Mouse (Mus musculus) brain, embryonic 14.5 days (tissue): ENCODE measurements around the gene Tceal9. TPM values are rescaled to one million over a fixed set of nuclear protein-coding genes. Genes with fewer than 3 reads are reported as not detected.

ENCODE experiments used
- DNase-seq: peaks from one replicate; pipeline ENCODE4 v3.0.0-alpha.2; 2011; ENCODE audit warnings: low read depth
- CTCF ChIP-seq: fragments of 200-500 bp; IDR thresholded peaks from 2 replicates; pipeline ENCODE4 v1.5.1; 2012; ENCODE audit warnings: inconsistent platforms, mild to moderate bottlenecking, moderate library complexity, borderline replicate concordance; ENCODE audit not compliant: insufficient read depth, insufficient read length; ENCODE audit errors: extremely low read depth
- POLR2A ChIP-seq: fragments of 200-500 bp; IDR thresholded peaks from 2 replicates; pipeline ENCODE4 v1.6.1; 2012; ENCODE audit warnings: mild to moderate bottlenecking, inconsistent platforms, borderline replicate concordance; ENCODE audit not compliant: poor library complexity, insufficient read depth, insufficient read length, severe bottlenecking; ENCODE audit errors: extremely low read depth
- polyA plus RNA-seq: library from polyadenylated mRNA; depleted of rRNA; stranded (reverse); fragments of >200 nt; gene quantifications from 2 replicates; pipeline ENCODE4 v1.2.3, GENCODE M21; 2012

Gene Tceal9
- polyA plus RNA-seq, 1 experiment = 194 TPM

DNA sequence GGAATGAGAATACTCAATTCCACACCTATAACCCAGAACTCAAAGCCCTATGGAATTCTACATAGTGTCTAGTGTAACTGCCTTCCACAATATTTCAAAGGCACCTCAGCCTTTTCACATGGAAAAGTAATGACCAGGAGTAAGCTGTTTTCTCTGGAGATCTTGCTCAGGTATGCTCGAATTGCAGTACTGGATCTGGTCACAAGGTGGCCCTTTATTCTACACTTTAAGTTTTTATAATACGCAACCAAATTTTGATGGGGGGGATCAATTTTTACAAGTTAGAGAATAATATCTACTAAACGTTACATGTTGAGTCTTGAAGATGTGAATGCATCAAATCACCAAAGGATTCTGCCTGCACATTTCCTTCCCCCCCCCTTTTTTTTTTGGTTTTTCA, 6.8 kb upstream of the Tceal9 start:
- DNase-seq = peak; percentile 61
- TF ChIP-seq CTCF (peak; percentile 39; the same call in 1 of the 2 replicates), POLR2A (no peak)

DNA sequence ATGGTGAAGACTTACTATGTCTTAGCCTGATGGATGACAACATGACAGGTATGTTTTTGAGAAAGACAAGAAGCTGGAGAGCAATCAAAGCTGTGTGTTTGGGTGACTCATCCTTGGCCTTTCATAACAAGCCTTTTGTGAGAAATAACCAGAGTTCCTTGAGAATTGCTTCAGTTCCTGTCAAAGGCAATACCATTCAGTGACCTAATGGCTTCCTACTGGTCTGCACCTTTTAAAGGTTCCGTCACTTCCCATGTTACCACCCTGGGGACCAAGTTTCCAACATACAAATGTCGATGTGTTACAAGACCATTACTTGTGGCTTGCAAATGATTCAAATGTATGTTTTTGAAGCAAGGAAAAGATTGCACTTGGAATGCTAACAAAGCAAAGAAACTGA, 1.7 kb upstream of the Tceal9 start:
- TF ChIP-seq POLR2A = no peak
- no peak for TF ChIP-seq CTCF
- no peak for DNase-seq

DNA sequence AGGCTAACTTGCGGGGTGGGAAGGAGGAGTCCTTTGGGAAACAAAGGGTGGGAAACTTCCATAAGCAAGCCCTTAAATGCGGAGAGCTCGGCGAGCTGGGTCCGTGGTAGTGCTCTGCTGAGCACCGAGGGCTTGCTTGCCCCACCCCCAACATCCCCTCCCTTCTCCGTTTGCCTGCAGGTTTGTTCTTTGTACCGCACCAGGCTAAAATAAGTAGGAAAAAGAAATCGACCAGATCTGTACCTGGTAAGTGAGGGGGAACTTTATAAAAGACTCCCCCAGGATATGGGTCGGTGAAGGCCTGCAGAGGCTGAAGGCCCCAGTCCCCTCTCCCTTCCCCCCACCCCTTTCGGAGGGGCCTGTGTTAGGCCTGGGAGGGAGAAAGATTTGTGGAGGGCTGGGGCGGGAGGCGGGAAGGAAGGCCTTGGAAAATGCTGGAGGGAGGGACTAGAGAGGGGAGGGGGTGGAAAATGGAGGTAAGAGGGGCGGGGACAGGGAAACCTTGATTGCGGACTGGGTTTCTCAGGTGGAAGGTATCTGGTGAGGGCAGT, 717 bp downstream of the Tceal9 start:
- TF ChIP-seq POLR2A (no peak), CTCF (no peak)
- peak; percentile 69 for DNase-seq

DNA sequence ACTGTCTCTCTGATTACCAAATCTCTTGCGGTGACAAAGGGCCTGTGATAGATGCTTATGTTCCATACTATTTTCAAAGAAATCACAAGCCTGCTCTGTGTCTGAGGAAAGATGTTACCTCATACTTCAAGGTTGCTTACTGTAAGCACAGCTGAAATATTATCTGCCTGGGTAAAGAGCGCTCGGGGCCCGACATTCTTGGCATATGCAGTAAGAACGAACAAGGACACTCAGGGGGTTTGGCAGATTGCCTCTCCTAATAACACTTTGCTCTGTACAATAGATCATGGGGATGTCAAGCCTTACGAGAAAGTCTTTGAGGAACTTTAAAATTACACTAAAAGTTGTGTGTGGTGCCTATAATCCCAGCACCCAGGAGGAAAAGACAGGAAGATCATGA, 3.9 kb downstream of the Tceal9 start:
- TF ChIP-seq POLR2A = no peak
- no peak for TF ChIP-seq CTCF

DNA sequence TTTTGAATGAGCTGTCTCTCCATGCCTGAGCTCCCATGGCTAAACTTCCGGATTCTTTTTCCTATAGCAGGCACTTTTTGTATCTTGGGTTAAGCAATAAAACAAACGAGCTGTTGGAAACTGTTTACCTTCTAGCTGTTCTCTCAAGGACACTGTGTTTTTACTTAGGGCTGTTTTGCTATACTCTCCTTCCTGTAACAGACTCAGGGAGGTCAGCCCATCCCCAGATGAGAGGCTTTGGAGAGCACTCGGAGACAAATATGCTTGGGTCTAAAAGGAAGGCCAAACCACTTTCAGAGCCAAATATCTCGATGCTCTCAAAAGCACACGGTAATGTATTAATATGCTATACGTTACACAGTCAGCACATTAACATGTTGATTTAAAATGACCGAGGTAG, 4.8 kb downstream of the Tceal9 start:
- TF ChIP-seq CTCF (no peak), POLR2A (no peak)

More for the DNA sequence above, 3.9 kb downstream of the Tceal9 start:
- DNase-seq = no peak

GRCm38 (mm10) chrX:136252023-136252729, 7.3 kb downstream of the Tceal9 start:
- DNase-seq = no peak
- TF ChIP-seq CTCF (no peak), POLR2A (no peak)

More for the DNA sequence above, 4.8 kb downstream of the Tceal9 start:
- no peak for DNase-seq

DNA sequence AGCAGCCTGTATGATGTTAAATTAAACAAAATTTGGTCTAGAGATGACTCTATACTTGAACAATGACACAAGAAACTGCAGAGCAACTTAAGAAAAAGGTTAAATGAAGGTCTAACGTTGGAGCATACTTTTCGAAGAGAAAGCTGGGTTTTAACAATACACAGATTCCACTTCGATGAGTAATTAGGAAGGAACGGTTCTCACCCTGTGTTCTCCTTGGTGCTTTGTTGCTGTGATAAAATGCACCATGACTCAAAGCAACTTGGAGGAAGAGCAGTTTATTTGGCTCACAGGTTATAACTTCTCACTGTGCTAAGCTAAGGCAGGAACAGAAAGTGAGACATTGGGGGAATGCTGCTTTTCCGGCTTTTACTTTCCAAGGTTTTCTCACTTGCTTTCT, 22.8 kb downstream of the Tceal9 start:
- no peak for DNase-seq
- no peak for TF ChIP-seq CTCF
- no peak for TF ChIP-seq POLR2A

- TF ChIP-seq CTCF (no peak), POLR2A (no peak)
Measured at GRCm38 (mm10) chrX:136268173-136268572, 23.3 kb downstream of the Tceal9 start.

GRCm38 (mm10) chrX:136269743-136270392, 25.0 kb downstream of the Tceal9 start, which contains the start of gene Bex3:
TSS of gene Bex3 (plus strand) at chrX:136270253.
- DNase-seq = peak; percentile 52

More at GRCm38 (mm10) chrX:136268173-136268572, 23.3 kb downstream of the Tceal9 start:
- DNase-seq = no peak

GRCm38 (mm10) chrX:136270393-136271111, 25.7 kb downstream of the Tceal9 start:
- DNase-seq = peak; percentile 66

DNA sequence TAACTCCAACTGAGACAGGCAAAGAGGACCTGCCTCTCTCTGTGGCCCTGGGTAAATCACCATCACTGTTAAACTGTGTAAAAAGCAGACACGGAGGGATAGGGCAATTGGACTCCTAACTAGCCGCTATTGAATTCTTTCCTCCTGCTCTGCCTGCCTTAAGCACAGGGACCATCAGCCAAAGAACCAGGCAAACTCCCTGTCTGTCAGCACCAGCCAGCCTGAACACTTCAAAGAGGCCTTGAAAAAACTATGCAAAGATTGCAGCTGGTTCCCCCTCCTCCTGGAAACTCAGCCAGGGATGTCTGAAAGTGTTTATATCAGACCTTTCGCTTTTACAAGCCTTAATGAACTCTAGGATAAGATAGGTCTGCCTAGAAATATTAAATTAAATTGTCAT, 29.7 kb downstream of the Tceal9 start:
- peak; percentile 66 for DNase-seq
- TF ChIP-seq CTCF (no peak), POLR2A (no peak)

- TF ChIP-seq CTCF (no peak), POLR2A (no peak)
Measured at GRCm38 (mm10) chrX:136275386-136275785, 30.5 kb downstream of the Tceal9 start.

DNA sequence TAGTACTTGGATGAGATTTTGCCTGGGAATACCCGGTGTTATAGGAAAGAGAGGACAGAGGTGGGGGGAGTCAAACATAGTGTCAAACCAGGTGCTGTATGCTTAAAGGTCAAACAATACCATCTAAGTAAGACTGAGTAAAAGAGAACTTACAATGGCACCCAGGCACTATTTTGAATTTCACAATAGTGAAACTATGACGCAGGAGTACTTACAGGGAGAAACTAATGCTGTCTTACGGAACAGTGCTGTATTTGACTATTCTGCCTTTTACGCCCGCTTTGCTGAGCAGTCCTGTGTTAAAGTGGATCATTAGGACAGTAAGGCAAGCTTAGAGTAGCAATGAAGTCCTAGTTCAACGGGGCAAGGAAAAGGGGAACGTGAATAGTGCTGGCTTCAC, 32.7 kb downstream of the Tceal9 start:
- DNase-seq = no peak

More at GRCm38 (mm10) chrX:136275386-136275785, 30.5 kb downstream of the Tceal9 start:
- DNase-seq = peak; percentile 80

More for the DNA sequence above, 32.7 kb downstream of the Tceal9 start:
- TF ChIP-seq POLR2A = no peak
- TF ChIP-seq CTCF = no peak
